Mouse (Mus musculus) adipose tissue, adult 10 weeks (tissue): Measurements from ENCODE around the gene Wfdc9. TPM values are rescaled to one million over a fixed set of nuclear protein-coding genes. Genes with fewer than 3 reads are reported as not detected.

Source experiments
- polyA plus RNA-seq: library from polyadenylated mRNA; stranded (reverse); fragments of 350-450 nt; fragmentation: Illumina TruSeq; extraction: RNeasy Lipid Tissue Mini Kit (QIAGEN cat#74804); gene quantifications from one replicate; pipeline ENCODE4 v1.2.3, GENCODE M21; 2014; ENCODE audit warnings: low read depth, low replicate concordance

Wfdc9 gene
- polyA plus RNA-seq: 297 TPM

DNA sequence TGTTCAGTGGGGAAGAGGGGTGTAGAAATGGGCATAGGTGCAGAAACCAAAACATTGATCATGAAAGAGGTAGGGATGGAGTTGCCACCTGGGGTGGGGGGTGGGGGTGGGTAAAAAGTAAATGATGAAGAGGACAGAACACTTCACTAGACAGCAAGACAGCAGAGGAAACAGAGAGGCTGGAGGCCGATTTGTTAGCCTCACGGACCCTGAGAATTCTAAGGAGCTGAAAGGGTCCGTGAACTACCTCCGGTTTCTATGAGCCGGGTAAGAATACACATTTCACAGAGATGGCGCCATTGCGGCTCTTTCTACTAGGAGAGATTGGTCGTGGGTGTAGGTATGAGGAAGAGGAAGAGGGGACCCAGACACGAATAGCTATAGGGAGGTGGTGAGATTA lies at the start of gene Wfdc9:
Gene Wfdc9, minus strand, starts transcription at position 101 of the 400 bp plus-strand sequence.

DNA sequence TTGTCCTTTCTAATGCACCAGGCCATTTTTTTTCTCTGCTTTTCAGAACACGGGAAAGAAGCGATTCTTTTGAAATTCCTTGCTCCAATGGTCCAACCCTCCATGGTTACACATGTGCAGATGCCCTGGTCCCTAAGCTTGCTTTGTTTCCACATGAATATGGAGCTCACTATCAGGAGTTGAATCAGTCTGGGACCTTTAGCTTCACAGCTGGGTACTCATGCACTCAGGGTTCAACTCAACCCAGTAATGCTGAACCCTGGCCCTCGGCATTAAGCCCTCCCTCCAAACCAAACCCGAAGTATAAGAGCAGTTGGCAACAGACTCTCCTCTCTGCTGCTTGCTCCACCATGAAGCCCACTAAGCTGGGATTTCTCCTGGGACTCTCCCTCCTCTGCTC lies 41.8 kb upstream of the Wfdc9 start, which contains the start of gene Spint4:
Gene Spint4, plus strand, starts transcription at position 301 of the 400 bp plus-strand sequence.

DNA sequence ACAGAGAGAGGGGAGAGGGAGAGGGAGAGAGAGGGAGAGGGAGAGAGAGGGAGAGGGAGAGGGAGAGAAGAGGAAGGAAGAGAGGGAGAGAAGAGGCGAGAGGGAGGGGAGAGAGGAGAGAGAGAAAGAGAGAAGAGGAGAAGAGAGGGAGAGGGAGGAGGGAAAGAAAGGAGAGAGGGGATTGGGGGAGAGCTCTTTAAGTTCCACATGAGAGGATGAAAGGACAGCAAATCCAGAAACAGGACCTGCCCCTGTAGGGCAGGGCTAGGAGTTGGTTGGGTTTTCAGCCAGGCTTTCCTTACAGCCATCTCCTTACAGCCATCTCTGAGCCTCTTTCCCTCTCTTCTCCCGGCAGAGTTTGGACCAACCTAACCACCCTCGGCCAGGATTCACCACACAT lies 28.4 kb upstream of the Wfdc9 start, which contains the start of gene Wfdc13:
Gene Wfdc13, plus strand, starts transcription at position 301 of the 400 bp plus-strand sequence.

DNA sequence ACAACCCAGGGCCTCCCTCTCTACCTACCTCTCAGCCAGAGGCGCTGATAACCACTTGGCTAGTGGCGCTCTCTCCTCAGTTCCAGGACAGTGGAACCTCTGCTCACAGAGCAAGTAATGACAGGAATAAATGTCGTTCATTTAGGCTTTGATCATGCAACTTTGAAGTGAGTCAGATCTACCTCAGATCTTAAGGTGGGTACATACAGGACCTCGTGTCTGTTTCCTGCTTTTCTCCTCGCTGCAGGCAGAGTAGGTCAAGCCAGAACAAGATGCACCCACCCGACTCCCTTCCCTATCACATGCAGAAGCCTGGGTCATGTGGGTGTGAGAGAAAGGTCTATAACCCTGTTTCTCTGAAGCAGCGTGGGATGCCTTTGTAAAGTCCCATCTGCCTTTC lies 17.6 kb upstream of the Wfdc9 start, which contains the start of gene Wfdc11:
Gene Wfdc11, minus strand, starts transcription at position 101 of the 400 bp plus-strand sequence.

DNA sequence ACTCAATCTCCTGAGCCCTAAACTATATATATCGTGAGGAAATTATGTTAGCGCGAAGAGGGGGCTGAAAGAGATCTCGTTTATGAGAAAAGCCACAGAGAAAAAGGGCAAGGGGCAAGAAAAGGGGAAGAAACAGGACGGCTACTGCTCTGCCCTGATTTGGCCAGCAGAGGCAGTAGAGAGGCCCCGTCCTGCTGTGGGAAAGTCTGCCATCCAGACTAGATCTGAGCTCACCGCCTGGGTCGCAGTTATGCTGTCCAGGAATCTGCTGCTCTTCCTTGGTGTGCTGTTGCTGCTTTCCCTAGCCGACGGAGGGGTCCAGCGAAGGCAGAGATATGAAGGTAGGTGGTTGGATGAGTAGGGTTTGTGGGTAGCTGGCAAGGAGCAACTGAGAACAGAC lies 525 bp downstream of the Wfdc9 start, which contains the start of gene Wfdc10:
Gene Wfdc10, plus strand, starts transcription at position 189 of the 400 bp plus-strand sequence.

DNA sequence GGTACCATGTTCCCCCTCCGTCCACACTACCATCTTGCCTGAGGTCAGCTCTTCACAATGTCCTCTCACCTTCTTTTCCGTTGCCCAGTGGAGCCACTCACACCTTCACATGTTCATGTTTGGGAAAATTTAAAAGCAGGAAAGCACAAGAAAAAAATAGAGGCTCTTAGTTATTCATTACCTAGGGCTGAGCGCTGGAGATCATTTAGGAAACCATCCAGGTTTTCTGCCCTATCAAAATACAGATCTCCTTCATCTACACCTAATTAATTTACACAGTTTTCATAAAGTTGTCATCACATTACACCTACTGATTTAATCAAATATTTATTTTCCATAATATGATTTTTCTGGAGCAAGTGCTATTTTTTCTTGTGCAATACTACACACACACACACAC lies 17.7 kb downstream of the Wfdc9 start, which contains the start of gene Wfdc16:
Gene Wfdc16, minus strand, starts transcription at position 101 of the 400 bp plus-strand sequence.

DNA sequence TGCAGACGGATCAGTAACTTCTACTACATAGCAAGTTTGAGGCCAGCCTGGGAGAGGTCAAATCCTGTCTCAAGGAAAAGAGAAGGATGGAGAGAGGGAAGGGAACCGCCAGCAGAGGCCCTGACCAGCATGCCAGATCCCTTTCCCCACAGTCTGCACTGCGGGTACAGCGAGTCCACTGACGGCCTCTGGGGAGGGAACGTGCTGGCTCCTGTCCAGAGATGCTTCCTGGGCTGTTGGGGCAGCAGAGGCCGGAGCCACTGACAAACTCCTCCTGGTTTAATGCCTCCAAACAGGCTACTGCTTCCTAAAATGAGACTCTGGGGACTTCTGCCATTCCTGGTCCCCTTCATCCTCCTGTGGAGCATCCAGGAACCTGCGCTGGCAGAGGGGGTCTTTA lies 42.9 kb downstream of the Wfdc9 start, which contains the start of the genes Wfdc6b and Wfdc8:
Gene Wfdc6b, plus strand, starts transcription at position 52 of the 400 bp plus-strand sequence.
Gene Wfdc8, minus strand, starts transcription at position 156 of the 400 bp plus-strand sequence.

Other genes starting within 250 kb of the Wfdc9 start
- gene Sdc4, start 212.7 kb downstream of the Wfdc9 start, polyA plus RNA-seq: 26.4 TPM
- 31.9 TPM for gene Sys1, start 199.6 kb downstream of the Wfdc9 start, polyA plus RNA-seq
- gene Gm20458, start 195.6 kb downstream of the Wfdc9 start, polyA plus RNA-seq: not detected
- 2.1 TPM for gene Trp53tg5, start 182.9 kb downstream of the Wfdc9 start, polyA plus RNA-seq
- gene Dbndd2, start 170.5 kb downstream of the Wfdc9 start, polyA plus RNA-seq: 18.9 TPM
- 74.8 TPM for gene Pigt, start 159.1 kb downstream of the Wfdc9 start, polyA plus RNA-seq
- gene Wfdc2, start 94.2 kb downstream of the Wfdc9 start, polyA plus RNA-seq: 15.2 TPM
- 240 TPM for gene Spint3, start 83.1 kb downstream of the Wfdc9 start, polyA plus RNA-seq
- gene Wfdc6a, start 71.1 kb downstream of the Wfdc9 start, polyA plus RNA-seq: 118 TPM
- gene Eppin, start 63.0 kb downstream of the Wfdc9 start, polyA plus RNA-seq: 285 TPM
- 215 TPM for gene Wfdc6b, start 43.1 kb downstream of the Wfdc9 start, polyA plus RNA-seq
- gene Wfdc8, start 43.0 kb downstream of the Wfdc9 start, polyA plus RNA-seq: 244 TPM
- gene Wfdc16, start 17.8 kb downstream of the Wfdc9 start, polyA plus RNA-seq: 298 TPM
- 2,863 TPM for gene Wfdc10, start 537 bp downstream of the Wfdc9 start, polyA plus RNA-seq
- gene Wfdc11, start 17.5 kb upstream of the Wfdc9 start, polyA plus RNA-seq: 41.2 TPM
- gene Wfdc13, start 28.5 kb upstream of the Wfdc9 start, polyA plus RNA-seq: 775 TPM
- gene Spint4, start 41.9 kb upstream of the Wfdc9 start, polyA plus RNA-seq: 1,086 TPM
- gene Spint5, start 58.7 kb upstream of the Wfdc9 start, polyA plus RNA-seq: 379 TPM
- gene Wfdc3, start 89.3 kb upstream of the Wfdc9 start, polyA plus RNA-seq: 12.2 TPM
- gene Dnttip1, start 89.4 kb upstream of the Wfdc9 start, polyA plus RNA-seq: 26.0 TPM
- gene Ube2c, start 113.3 kb upstream of the Wfdc9 start, polyA plus RNA-seq: 5.0 TPM
- gene Tnnc2, start 123.4 kb upstream of the Wfdc9 start, polyA plus RNA-seq: 1.0 TPM
- gene Snx21, start 129.2 kb upstream of the Wfdc9 start, polyA plus RNA-seq: 18.3 TPM
- 19.6 TPM for gene Acot8, start 148.3 kb upstream of the Wfdc9 start, polyA plus RNA-seq
- gene Zswim3, start 148.5 kb upstream of the Wfdc9 start, polyA plus RNA-seq: 4.2 TPM
- gene Zswim1, start 166.1 kb upstream of the Wfdc9 start, polyA plus RNA-seq: 8.6 TPM
- gene Spata25, start 172.0 kb upstream of the Wfdc9 start, polyA plus RNA-seq: 1.6 TPM
- 142 TPM for gene Ctsa, start 176.3 kb upstream of the Wfdc9 start, polyA plus RNA-seq
- gene Neurl2, start 176.9 kb upstream of the Wfdc9 start, polyA plus RNA-seq: 3.0 TPM
- 169 TPM for gene Pltp, start 201.1 kb upstream of the Wfdc9 start, polyA plus RNA-seq
- 38.8 TPM for gene Pcif1, start 222.7 kb upstream of the Wfdc9 start, polyA plus RNA-seq